Mouse (Mus musculus) midbrain, embryonic 14.5 days (tissue): ENCODE results near the gene Deaf1. TPM values are rescaled to one million over a fixed set of nuclear protein-coding genes. Genes with fewer than 3 reads are reported as not detected.
"Not testable (repeated sequence)": the region's sequence is repeated elsewhere in the genome, so short reads cannot be mapped to it uniquely, and the experiment has no call there.

Experiments
- ATAC-seq: fragments of 200-750 bp; cut with Nextera tagmentation; 2 replicates; pipeline ENCODE4 v1.8.0; 2017; ENCODE audit warnings: moderate number of reproducible peaks, moderate library complexity; ENCODE audit not compliant: low FRiP score, low TSS enrichment
- DNase-seq: peaks from one replicate; pipeline ENCODE4 v3.0.0-alpha.2; 2015
- H3K27ac ChIP-seq: fragments of 300-500 bp; sonication (generic); replicated peaks from 2 replicates; pipeline ENCODE4 v1.5.1; 2014; ENCODE audit warnings: mild to moderate bottlenecking, low read depth, low read length, moderate library complexity
- H3K27me3 ChIP-seq: fragments of 300-500 bp; sonication (generic); 2 replicates; pipeline ENCODE4 v1.6.1; 2014; ENCODE audit warnings: low read length, control low read depth, mixed read lengths; ENCODE audit not compliant: control insufficient read depth, insufficient read depth
- H3K36me3 ChIP-seq: fragments of 300-500 bp; sonication (generic); 2 replicates; pipeline ENCODE4 v1.6.1; 2014; ENCODE audit warnings: low read length, control low read depth; ENCODE audit not compliant: control insufficient read depth, insufficient read depth
- H3K4me1 ChIP-seq: fragments of 300-500 bp; sonication (generic); 2 replicates; pipeline ENCODE4 v1.6.1; 2014; ENCODE audit warnings: mild to moderate bottlenecking, antibody characterized with exemption, low read length, control low read depth; ENCODE audit not compliant: control insufficient read depth, insufficient read depth
- H3K4me2 ChIP-seq: fragments of 300-500 bp; sonication (generic); 2 replicates; pipeline ENCODE4 v1.6.1; 2014; ENCODE audit warnings: mild to moderate bottlenecking, low read length, moderate library complexity
- H3K4me3 ChIP-seq: fragments of 300-500 bp; sonication (generic); replicated peaks from 2 replicates; pipeline ENCODE4 v1.5.1; 2014; ENCODE audit warnings: low read depth, low read length
- H3K9ac ChIP-seq: fragments of 300-500 bp; sonication (generic); replicated peaks from 2 replicates; pipeline ENCODE4 v1.6.1; 2014; ENCODE audit warnings: mild to moderate bottlenecking, low read length, moderate library complexity
- H3K9me3 ChIP-seq: fragments of 300-500 bp; sonication (generic); 2 replicates; pipeline ENCODE4 v1.6.1; 2016; ENCODE audit warnings: low read length, control low read depth, mixed read lengths; ENCODE audit not compliant: control insufficient read depth
- WGBS: fragments of 180-500 bp; shearing (Covaris S2); extraction: QIAGEN DNeasy Blood & Tissue Kit; methylation state at CpG from one replicate; pipeline ENCODE4 v1.1.7; 2014; 5-methylcytosine and 5-hydroxymethylcytosine counted together
- polyA plus RNA-seq: library from polyadenylated mRNA; unstranded; fragments of >200 nt; fragmentation: Nextera tagmentation; extraction: Ambion mirVana; gene quantifications from 2 replicates; pipeline ENCODE4 v1.2.1, GENCODE M21; 2014

The Deaf1 gene
- polyA plus RNA-seq, 1 experiment from 2014 or later = 180 TPM

GRCm38 (mm10) chr7:141264761-141265410, 62.6 kb downstream of the Deaf1 start:
- Histone ChIP-seq H3K4me1 (0 out of 2 replicates have a peak, but pooled peaks cover 3% of the 10 kb centered on the region), H3K4me2 (no peak overlapping the region), H3K27me3 (no peaks in the 10 kb centered on the region), H3K36me3 (peaks cover 45% of the 10 kb centered on the region), H3K27ac (no peak overlapping the region), H3K4me3 (no peak overlapping the region), H3K9ac (no peak overlapping the region), H3K9me3 (no peaks in the 10 kb centered on the region)
- ATAC-seq (no peak), DNase-seq (peak; percentile 49)
- 37% methylated on average over 12 of the region's 12 CpGs for WGBS

GRCm38 (mm10) chr7:141264041-141264700, 63.3 kb downstream of the Deaf1 start:
- Histone ChIP-seq H3K36me3 (peaks cover 52% of the 10 kb centered on the region), H3K9ac (no peak overlapping the region), H3K4me1 (0 out of 2 replicates have a peak, but pooled peaks cover 3% of the 10 kb centered on the region), H3K9me3 (no peaks in the 10 kb centered on the region), H3K4me3 (no peak overlapping the region), H3K4me2 (no peak overlapping the region), H3K27me3 (no peaks in the 10 kb centered on the region), H3K27ac (no peak overlapping the region)
- ATAC-seq (no peak), DNase-seq (no peak)
- WGBS = 73% methylated on average over 11 of the region's 11 CpGs

- ATAC-seq = no peak
Measured at GRCm38 (mm10) chr7:141263640-141264039, 63.9 kb downstream of the Deaf1 start.

GRCm38 (mm10) chr7:141261480-141261879, 66.0 kb downstream of the Deaf1 start:
- ATAC-seq = no peak
- no peak overlapping the region for H3K4me2 ChIP-seq
- no peak overlapping the region for H3K9ac ChIP-seq
- H3K36me3 ChIP-seq = peaks cover 79% of the 10 kb centered on the region
- no peak overlapping the region for H3K4me3 ChIP-seq
- no peaks in the 10 kb centered on the region for H3K27me3 ChIP-seq
- H3K4me1 ChIP-seq = 0 out of 2 replicates have a peak, but pooled peaks cover 3% of the 10 kb centered on the region
- DNase-seq = no peak
- H3K9me3 ChIP-seq = no peaks in the 10 kb centered on the region
- no peak overlapping the region for H3K27ac ChIP-seq
- WGBS = 93% methylated on average over 3 of the region's 3 CpGs

More at GRCm38 (mm10) chr7:141263640-141264039, 63.9 kb downstream of the Deaf1 start:
- 88% methylated on average over 13 of the region's 13 CpGs for WGBS
- peaks cover 57% of the 10 kb centered on the region for H3K36me3 ChIP-seq
- no peaks in the 10 kb centered on the region for H3K9me3 ChIP-seq
- 0 out of 2 replicates have a peak, but pooled peaks cover 3% of the 10 kb centered on the region for H3K4me1 ChIP-seq
- no peak overlapping the region for H3K27ac ChIP-seq
- H3K9ac ChIP-seq = no peak overlapping the region
- H3K4me3 ChIP-seq = no peak overlapping the region
- no peak overlapping the region for H3K4me2 ChIP-seq
- no peaks in the 10 kb centered on the region for H3K27me3 ChIP-seq
- no peak for DNase-seq

- DNase-seq = no peak
- no peaks in the 10 kb centered on the region for H3K4me1 ChIP-seq
- no peak overlapping the region for H3K27ac ChIP-seq
- ATAC-seq = no peak
- no peak overlapping the region for H3K4me2 ChIP-seq
- H3K4me3 ChIP-seq = no peak overlapping the region
- peaks cover 92% of the 10 kb centered on the region for H3K36me3 ChIP-seq
- WGBS = 96% methylated on average over 10 of the region's 10 CpGs
- no peaks in the 10 kb centered on the region for H3K27me3 ChIP-seq
- no peaks in the 10 kb centered on the region for H3K9me3 ChIP-seq
- H3K9ac ChIP-seq = no peak overlapping the region
Measured at GRCm38 (mm10) chr7:141256159-141256558, 71.3 kb downstream of the Deaf1 start.

- peaks cover 91% of the 10 kb centered on the region for H3K36me3 ChIP-seq
- ATAC-seq, DNase-seq, H3K4me2 ChIP-seq, H3K4me1 ChIP-seq, H3K27me3 ChIP-seq, H3K4me3 ChIP-seq, H3K27ac ChIP-seq, H3K9me3 ChIP-seq, H3K9ac ChIP-seq: not testable (repeated sequence)
- WGBS = 90% methylated on average over 4 of the region's 4 CpGs
Measured at GRCm38 (mm10) chr7:141250486-141250885, 77.0 kb downstream of the Deaf1 start.

Other genes with a start within 250 kb of the Deaf1 start
- gene Pkp3, start 249.5 kb downstream of the Deaf1 start, polyA plus RNA-seq = not detected in 2 replicates
- 1.2 and 2.1 TPM in 2 replicates for gene Sigirr, start 227.1 kb downstream of the Deaf1 start, polyA plus RNA-seq
- 0.14 and 0.18 TPM in 2 replicates for gene Ano9, start 209.9 kb downstream of the Deaf1 start, polyA plus RNA-seq
- gene Ptdss2, start 205.3 kb downstream of the Deaf1 start, polyA plus RNA-seq = 69.4 and 77.6 TPM in 2 replicates
- 39.3 and 39.7 TPM in 2 replicates for gene Rnh1, start 154.8 kb downstream of the Deaf1 start, polyA plus RNA-seq
- gene Hras, start 133.7 kb downstream of the Deaf1 start, polyA plus RNA-seq = 125 and 176 TPM in 2 replicates
- gene Lrrc56, start 133.5 kb downstream of the Deaf1 start, polyA plus RNA-seq = 9.0 and 9.8 TPM in 2 replicates
- gene Lmntd2, start 113.6 kb downstream of the Deaf1 start, polyA plus RNA-seq = 0.88 and 1.1 TPM in 2 replicates
- gene Rassf7, start 111.8 kb downstream of the Deaf1 start, polyA plus RNA-seq = 25.9 and 27.2 TPM in 2 replicates
- gene Phrf1, start 98.9 kb downstream of the Deaf1 start, polyA plus RNA-seq = 60.1 and 77.5 TPM in 2 replicates
- gene Irf7, start 61.2 kb downstream of the Deaf1 start, polyA plus RNA-seq = 1.1 and 9.2 TPM in 2 replicates
- gene Cdhr5, start 50.9 kb downstream of the Deaf1 start, polyA plus RNA-seq = not detected in 2 replicates
- gene Sct, start 48.6 kb downstream of the Deaf1 start, polyA plus RNA-seq = 0.49 and 1.3 TPM in 2 replicates
- gene Drd4, start 35.7 kb downstream of the Deaf1 start, polyA plus RNA-seq = 0.53 and 0.54 TPM in 2 replicates
- gene Tmem80, start within 50 bp of the Deaf1 start, polyA plus RNA-seq = 38.6 and 48.9 TPM in 2 replicates
- 0.19 and 0.50 TPM in 2 replicates for gene Eps8l2, start 11.2 kb upstream of the Deaf1 start, polyA plus RNA-seq
- gene Taldo1, start 64.5 kb upstream of the Deaf1 start, polyA plus RNA-seq = 312 and 318 TPM in 2 replicates
- gene Gatd1, start 86.4 kb upstream of the Deaf1 start, polyA plus RNA-seq = 48.3 and 49.3 TPM in 2 replicates
- gene Cend1, start 101.8 kb upstream of the Deaf1 start, polyA plus RNA-seq = 25.7 and 79.2 TPM in 2 replicates
- 82.9 and 84.3 TPM in 2 replicates for gene Slc25a22, start 110.2 kb upstream of the Deaf1 start, polyA plus RNA-seq
- 2.3 and 3.6 TPM in 2 replicates for gene Pidd1, start 116.3 kb upstream of the Deaf1 start, polyA plus RNA-seq
- gene Rplp2, start 119.7 kb upstream of the Deaf1 start, polyA plus RNA-seq = 772 and 804 TPM in 2 replicates
- 15.8 and 15.9 TPM in 2 replicates for gene Pnpla2, start 127.5 kb upstream of the Deaf1 start, polyA plus RNA-seq
- gene Cracr2b, start 133.4 kb upstream of the Deaf1 start, polyA plus RNA-seq = 3.8 and 4.6 TPM in 2 replicates
- 43.8 and 44.1 TPM in 2 replicates for gene Cd151, start 139.7 kb upstream of the Deaf1 start, polyA plus RNA-seq
- 75.1 and 93.3 TPM in 2 replicates for gene Polr2l, start 147.4 kb upstream of the Deaf1 start, polyA plus RNA-seq
- gene Tspan4, start 147.6 kb upstream of the Deaf1 start, polyA plus RNA-seq = 35.2 and 36.4 TPM in 2 replicates
- 37.9 and 40.2 TPM in 2 replicates for gene Chid1, start 212.2 kb upstream of the Deaf1 start, polyA plus RNA-seq
- gene Ap2a2, start 234.5 kb upstream of the Deaf1 start, polyA plus RNA-seq = 95.4 and 103 TPM in 2 replicates